Mouse (Mus musculus): ENCODE data around the gene Nfx1. TPM values are rescaled to one million over a fixed set of nuclear protein-coding genes. Genes with fewer than 3 reads are reported as not detected.
A peak's percentile ranks its signal among the peaks of the same experiment; 100 is the strongest.

The Nfx1 gene
- polyA plus RNA-seq, 1 experiment from 2014 or later, result 80.9 TPM

GRCm38 (mm10) chr4:41050726-41051675 is 80.3 kb downstream of the Nfx1 start:
- no peaks in the 10 kb centered on the region for H3K9me3 ChIP-seq
- ATAC-seq (ENCODE audit: borderline replicate concordance, extremely low read depth, low FRiP score, low TSS enrichment), result peak; percentile 60; the same call in 1 of the 2 replicates
- no peak overlapping the region for H3K4me3 ChIP-seq
- H3K4me2 ChIP-seq, result peak overlapping the region; percentile 50
- H3K27me3 ChIP-seq, result no peaks in the 10 kb centered on the region
- peaks cover 11% of the 10 kb centered on the region for H3K4me1 ChIP-seq
- no peak overlapping the region for H3K9ac ChIP-seq
- H3K27ac ChIP-seq, result no peak overlapping the region
- no peaks in the 10 kb centered on the region for H3K36me3 ChIP-seq
- WGBS, result 30% methylated on average over 16 of the region's 16 CpGs

GRCm38 (mm10) chr4:41051781-41052180 is 81.1 kb downstream of the Nfx1 start:
- H3K36me3 ChIP-seq, result no peaks in the 10 kb centered on the region
- no peaks in the 10 kb centered on the region for H3K27me3 ChIP-seq
- H3K27ac ChIP-seq, result no peak overlapping the region
- no peak overlapping the region for H3K4me2 ChIP-seq
- H3K4me1 ChIP-seq, result peaks cover 11% of the 10 kb centered on the region
- H3K4me3 ChIP-seq, result no peak overlapping the region
- ATAC-seq (ENCODE audit: borderline replicate concordance, extremely low read depth, low FRiP score, low TSS enrichment), result no peak
- no peak overlapping the region for H3K9ac ChIP-seq
- no peaks in the 10 kb centered on the region for H3K9me3 ChIP-seq
- WGBS, result 73% methylated on average over 7 of the region's 7 CpGs

- Histone ChIP-seq H3K9me3 (no peaks in the 10 kb centered on the region), H3K36me3 (no peaks in the 10 kb centered on the region), H3K4me3 (peak overlapping the region; percentile 11; the same call in 1 of the 2 replicates), H3K9ac (0 out of 2 replicates have a peak overlapping the region, but pooled peaks have one; percentile 17), H3K27me3 (no peaks in the 10 kb centered on the region), H3K27ac (peak overlapping the region; percentile 55), H3K4me1 (peaks cover 11% of the 10 kb centered on the region), H3K4me2 (peak overlapping the region; percentile 44)
- ATAC-seq (ENCODE audit: borderline replicate concordance, extremely low read depth, low FRiP score, low TSS enrichment), result peak; percentile 70
- 17% methylated on average over 13 of the region's 13 CpGs for WGBS
These were observed 84.4 kb downstream of the Nfx1 start for GRCm38 (mm10) chr4:41055111-41055510.

GRCm38 (mm10) chr4:41056253-41056652 is 85.5 kb downstream of the Nfx1 start:
- WGBS, result 44% methylated on average over 1 of the region's 1 CpGs

GRCm38 (mm10) chr4:41056742-41057332 is 86.1 kb downstream of the Nfx1 start:
- Histone ChIP-seq H3K4me3 (no peak overlapping the region), H3K9me3 (no peaks in the 10 kb centered on the region), H3K9ac (no peak overlapping the region), H3K36me3 (no peaks in the 10 kb centered on the region), H3K27ac (no peak overlapping the region), H3K4me1 (peaks cover 9% of the 10 kb centered on the region), H3K4me2 (no peak overlapping the region), H3K27me3 (no peaks in the 10 kb centered on the region; the same call in 1 of the 2 replicates)
- no peak for ATAC-seq (ENCODE audit: borderline replicate concordance, extremely low read depth, low FRiP score, low TSS enrichment)
- WGBS, result 56% methylated on average over 7 of the region's 7 CpGs

More at GRCm38 (mm10) chr4:41056253-41056652, 85.5 kb downstream of the Nfx1 start:
- no peak overlapping the region for H3K27ac ChIP-seq
- H3K9ac ChIP-seq, result no peak overlapping the region
- H3K27me3 ChIP-seq, result no peaks in the 10 kb centered on the region; the same call in 1 of the 2 replicates
- H3K4me2 ChIP-seq, result no peak overlapping the region
- H3K9me3 ChIP-seq, result no peaks in the 10 kb centered on the region
- H3K4me3 ChIP-seq, result no peak overlapping the region
- ATAC-seq (ENCODE audit: borderline replicate concordance, extremely low read depth, low FRiP score, low TSS enrichment), result no peak
- H3K36me3 ChIP-seq, result no peaks in the 10 kb centered on the region
- peaks cover 9% of the 10 kb centered on the region for H3K4me1 ChIP-seq

GRCm38 (mm10) chr4:41057361-41057760 is 86.7 kb downstream of the Nfx1 start:
- WGBS, result 52% methylated on average over 6 of the region's 9 CpGs
- Histone ChIP-seq H3K4me3 (no peak overlapping the region), H3K4me2 (no peak overlapping the region), H3K27ac (no peak overlapping the region), H3K27me3 (no peaks in the 10 kb centered on the region; the same call in 1 of the 2 replicates), H3K4me1 (peaks cover 9% of the 10 kb centered on the region), H3K36me3 (no peaks in the 10 kb centered on the region), H3K9me3 (no peaks in the 10 kb centered on the region), H3K9ac (no peak overlapping the region)
- no peak for ATAC-seq (ENCODE audit: borderline replicate concordance, extremely low read depth, low FRiP score, low TSS enrichment)

- Histone ChIP-seq H3K4me3 (no peak overlapping the region), H3K9ac (no peak overlapping the region), H3K9me3 (no peaks in the 10 kb centered on the region), H3K36me3 (no peaks in the 10 kb centered on the region), H3K27me3 (no peaks in the 10 kb centered on the region; the same call in 1 of the 2 replicates), H3K4me1 (0 out of 2 replicates have a peak, but pooled peaks cover 6% of the 10 kb centered on the region), H3K4me2 (no peak overlapping the region), H3K27ac (no peak overlapping the region)
- WGBS, result 49% methylated on average over 3 of the region's 3 CpGs
- no peak for ATAC-seq (ENCODE audit: borderline replicate concordance, extremely low read depth, low FRiP score, low TSS enrichment)
These were observed 92.6 kb downstream of the Nfx1 start for GRCm38 (mm10) chr4:41063351-41063750.

GRCm38 (mm10) chr4:41063894-41064673 is 93.4 kb downstream of the Nfx1 start:
- Histone ChIP-seq H3K27ac (no peak overlapping the region), H3K4me3 (0 out of 2 replicates have a peak overlapping the region, but pooled peaks have one; percentile 2), H3K4me1 (0 out of 2 replicates have a peak, but pooled peaks cover 6% of the 10 kb centered on the region), H3K4me2 (peak overlapping the region; percentile 38), H3K36me3 (no peaks in the 10 kb centered on the region), H3K27me3 (no peaks in the 10 kb centered on the region; the same call in 1 of the 2 replicates), H3K9ac (no peak overlapping the region), H3K9me3 (no peaks in the 10 kb centered on the region)
- no peak for ATAC-seq (ENCODE audit: borderline replicate concordance, extremely low read depth, low FRiP score, low TSS enrichment)
- 13% methylated on average over 16 of the region's 16 CpGs for WGBS

- Histone ChIP-seq H3K4me2 (no peak overlapping the region), H3K9me3 (no peaks in the 10 kb centered on the region), H3K4me3 (no peak overlapping the region), H3K36me3 (no peaks in the 10 kb centered on the region), H3K27ac (no peak overlapping the region), H3K9ac (no peak overlapping the region), H3K4me1 (0 out of 2 replicates have a peak, but pooled peaks cover 6% of the 10 kb centered on the region), H3K27me3 (no peaks in the 10 kb centered on the region; the same call in 1 of the 2 replicates)
- 67% methylated on average over 4 of the region's 4 CpGs for WGBS
- ATAC-seq (ENCODE audit: borderline replicate concordance, extremely low read depth, low FRiP score, low TSS enrichment), result 0 out of 2 replicates have a peak, but pooled peaks have one; percentile 19
These were observed 94.5 kb downstream of the Nfx1 start for GRCm38 (mm10) chr4:41065196-41065595.

- no peak overlapping the region for H3K4me2 ChIP-seq
- ATAC-seq (ENCODE audit: borderline replicate concordance, extremely low read depth, low FRiP score, low TSS enrichment), result no peak
- H3K36me3 ChIP-seq, result no peaks in the 10 kb centered on the region
- H3K9ac ChIP-seq, result no peak overlapping the region
- no peaks in the 10 kb centered on the region for H3K4me1 ChIP-seq
- H3K27ac ChIP-seq, result no peak overlapping the region
- no peak overlapping the region for H3K4me3 ChIP-seq
- no peaks in the 10 kb centered on the region for H3K9me3 ChIP-seq
- no peaks in the 10 kb centered on the region for H3K27me3 ChIP-seq
- WGBS, result 68% methylated on average over 14 of the region's 14 CpGs
These were observed 101.1 kb downstream of the Nfx1 start for GRCm38 (mm10) chr4:41071500-41072429.

All from lung, embryonic 15.5 days (tissue).